Mouse (Mus musculus) layer of hippocampus, postnatal 10 days (tissue): ENCODE measurements around the gene Ttpal. TPM values are rescaled to one million over a fixed set of nuclear protein-coding genes. Genes with fewer than 3 reads are reported as not detected.

Source experiments
- DNase-seq, 2 experiments: peaks; one replicate each; pipeline ENCODE4 v3.0.0; 2021; ENCODE audit warnings: low spot score in 2 of 2
- total RNA-seq, 2 experiments: library from RNA; stranded (reverse); gene quantifications; 2 replicates each; pipeline ENCODE4 v1.2.3; 2021

The Ttpal gene
- total RNA-seq, 2 experiments from 2014 or later = 51.4 to 51.8 TPM

DNA sequence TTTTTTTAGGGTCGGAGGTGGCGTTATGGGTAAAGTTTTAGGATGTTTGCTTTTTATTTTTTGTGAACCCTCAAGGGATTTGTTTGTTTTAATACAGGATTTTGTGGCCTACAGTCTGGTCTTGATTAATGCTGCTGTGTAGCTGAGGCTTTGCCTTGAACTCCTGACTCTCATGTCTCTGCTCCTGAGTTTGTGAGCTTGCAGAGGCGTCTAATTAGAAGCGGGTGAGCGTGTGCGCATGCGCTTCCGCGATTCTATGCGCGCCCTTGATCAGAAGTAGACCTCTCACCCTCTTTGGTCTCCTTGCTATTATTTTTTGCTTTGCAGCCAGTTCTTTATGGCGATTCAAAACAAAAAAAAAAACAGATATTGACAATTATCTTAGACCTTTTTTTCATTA is 57.3 kb downstream of the Ttpal start:
- DNase-seq = no peak

DNA sequence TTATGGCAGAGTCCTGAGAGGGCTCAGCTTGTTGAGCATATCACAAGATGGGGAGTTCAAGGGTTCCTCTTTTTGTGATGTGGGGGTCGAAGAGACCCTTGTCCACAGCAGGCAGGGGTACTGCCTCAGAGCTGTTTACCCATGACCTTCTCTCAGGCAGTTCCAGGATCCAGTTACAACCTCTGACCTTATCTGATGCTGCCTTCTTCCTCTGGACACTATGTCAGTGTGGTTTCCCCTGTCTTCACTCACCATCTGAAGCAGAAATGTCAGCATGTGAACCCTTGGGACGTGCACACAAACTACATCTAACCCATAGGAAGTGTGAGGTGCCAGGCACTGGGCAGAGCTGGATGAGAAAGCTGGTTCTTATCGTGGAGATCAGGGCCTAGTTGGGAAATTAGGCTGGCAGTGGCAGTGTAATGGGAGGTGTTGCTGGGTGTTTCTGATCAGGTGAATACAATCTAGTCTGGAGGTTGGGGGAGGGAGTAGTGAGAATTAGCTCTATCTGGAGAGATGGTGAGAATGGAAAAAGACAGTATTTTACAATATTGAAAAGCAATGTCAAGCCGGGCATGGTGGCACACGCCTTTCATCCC is 58.1 kb downstream of the Ttpal start:
- DNase-seq = no peak

DNA sequence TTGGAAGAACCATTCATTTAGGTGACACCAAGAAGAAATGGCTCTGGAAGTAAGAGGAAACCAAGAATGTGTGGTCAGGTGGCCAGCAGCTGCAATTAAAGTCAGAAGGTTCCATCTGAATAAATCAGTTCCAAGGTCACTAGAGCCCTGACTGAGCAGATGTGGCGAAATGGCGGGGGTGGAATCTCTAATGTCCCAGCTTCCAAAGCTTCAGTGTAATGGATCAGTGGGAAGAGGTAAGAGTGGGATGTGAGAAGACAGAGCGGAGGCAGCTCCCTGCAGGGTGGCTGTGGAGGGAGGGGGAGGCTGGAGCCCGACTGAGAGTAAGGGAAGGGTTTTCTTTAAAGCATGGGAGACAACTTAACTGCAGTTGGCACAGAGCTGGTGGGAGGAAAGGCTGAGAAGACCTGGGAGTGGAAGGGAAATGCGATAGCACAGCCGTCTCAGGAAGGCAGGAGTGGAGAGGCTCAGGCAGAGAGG is 59.3 kb downstream of the Ttpal start:
- no peak for DNase-seq

DNA sequence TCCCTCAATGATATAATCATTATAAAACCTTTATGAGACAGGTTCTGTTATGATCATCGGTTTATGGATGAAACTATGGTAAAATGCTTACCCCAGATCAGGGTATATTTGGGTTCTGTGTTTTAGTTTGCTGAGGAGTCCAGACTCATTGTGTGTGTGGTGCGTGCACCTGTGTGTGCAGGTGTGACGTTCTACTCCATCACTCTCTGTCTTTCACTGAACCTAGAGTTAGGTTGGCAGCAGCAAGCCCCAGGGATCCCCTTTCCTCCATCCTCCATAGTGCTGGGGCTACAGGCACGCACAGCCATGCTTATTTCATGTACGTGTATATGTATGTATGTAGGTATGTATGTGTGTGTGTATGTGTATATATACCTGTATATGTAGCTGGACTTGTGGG is 60.0 kb downstream of the Ttpal start:
- DNase-seq = no peak

DNA sequence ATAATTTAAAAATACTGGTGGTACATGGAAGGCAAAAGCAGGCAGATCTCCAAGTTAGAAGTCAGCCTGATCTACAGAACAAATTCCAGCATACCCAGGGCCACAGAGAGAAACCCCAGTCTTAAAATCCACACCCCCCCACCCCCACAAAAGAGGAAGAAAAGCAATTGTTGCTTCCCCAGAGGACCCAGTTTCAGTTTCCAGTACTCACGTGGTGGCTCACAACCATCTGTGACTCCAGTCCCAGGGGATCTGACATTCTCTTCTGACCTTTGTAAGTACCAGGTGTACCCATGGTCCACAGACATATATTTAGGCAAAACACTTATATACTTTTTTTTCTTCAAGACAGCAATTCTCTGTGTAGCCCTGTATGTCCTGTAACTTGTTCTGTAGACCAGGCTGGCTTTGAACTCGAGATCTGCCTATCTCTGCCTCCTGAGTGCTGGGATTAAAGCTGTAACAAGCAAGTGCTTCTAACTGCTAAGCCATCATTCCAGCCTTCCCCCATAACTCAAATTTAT is 60.6 kb downstream of the Ttpal start:
- DNase-seq = no peak

DNA sequence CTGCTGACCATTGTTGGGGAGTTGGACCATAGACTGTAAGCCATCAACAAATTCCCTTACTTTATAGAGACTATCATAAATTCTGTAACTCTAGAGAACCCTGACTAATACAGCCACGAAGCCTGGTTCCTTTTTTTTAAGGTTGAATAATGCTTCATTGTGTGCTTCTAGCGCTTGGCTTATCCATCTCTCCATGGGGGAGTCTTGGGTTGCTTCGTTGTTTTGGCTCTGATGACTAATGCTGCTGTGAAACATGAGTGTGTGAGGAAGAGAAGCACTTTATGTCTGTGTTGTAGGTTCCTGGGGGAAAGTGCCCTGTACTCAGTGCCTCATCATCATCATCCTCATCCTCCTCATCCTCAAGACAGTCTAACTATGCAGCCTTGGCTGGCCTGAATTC is 61.8 kb downstream of the Ttpal start:
- DNase-seq = no peak

DNA sequence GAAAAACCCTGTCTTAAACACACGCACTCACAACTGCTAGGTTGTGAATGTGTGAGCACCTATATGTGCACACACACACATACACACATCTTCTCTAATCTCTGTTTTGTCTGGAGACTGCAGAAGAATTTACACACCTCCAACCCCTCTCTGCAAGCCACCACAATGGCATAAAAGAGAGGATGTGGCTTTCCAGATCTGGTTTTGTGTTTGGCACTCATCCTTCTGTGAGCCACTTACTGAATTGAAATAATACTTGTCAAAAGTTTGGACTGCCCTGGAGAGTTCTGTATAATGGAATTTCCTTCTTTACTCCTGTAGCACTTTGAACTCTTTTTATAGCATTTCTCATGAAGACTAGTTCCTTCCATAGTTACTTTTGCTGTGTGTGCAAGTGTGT is 64.9 kb downstream of the Ttpal start:
- DNase-seq = no peak

Other genes with a start within 250 kb of the Ttpal start
- 1 to 10 TPM in 1 of 2 experiments, under 1 TPM in 1; 0.78 to 1.0 TPM for gene Jph2, start 204.3 kb upstream of the Ttpal start, total RNA-seq
- 10 to 100 TPM; 16.7 to 18.8 TPM for gene Oser1, start 177.6 kb upstream of the Ttpal start, total RNA-seq
- gene Gdap1l1, start 163.8 kb upstream of the Ttpal start, total RNA-seq = 100 to 1,000 TPM in 1 of 2 experiments, 10 to 100 TPM in 1; 89.7 to 103 TPM
- gene Fitm2, start 129.7 kb upstream of the Ttpal start, total RNA-seq = 10 to 100 TPM; 17.9 to 18.8 TPM
- under 1 TPM; 0.51 to 0.55 TPM for gene R3hdml, start 110.0 kb upstream of the Ttpal start, total RNA-seq
- not detected for gene Hnf4a, start 95.5 kb upstream of the Ttpal start, total RNA-seq
- gene Serinc3, start 42.8 kb downstream of the Ttpal start, total RNA-seq = 100 to 1,000 TPM; 168 to 196 TPM
- gene Pkig, start 56.1 kb downstream of the Ttpal start, total RNA-seq = 10 to 100 TPM; 75.4 to 87.8 TPM
- gene Ada, start 147.9 kb downstream of the Ttpal start, total RNA-seq = 1 to 10 TPM; 3.0 to 3.3 TPM
- gene Ccn5, start 218.5 kb downstream of the Ttpal start, total RNA-seq = under 1 TPM in 1 of 2 experiments, not detected in 1; 0.27 TPM